Mouse (Mus musculus) G1E (cell line): Measurements from ENCODE around the gene Foxi2. TPM values are rescaled to one million over a fixed set of nuclear protein-coding genes. Genes with fewer than 3 reads are reported as not detected.

Experiments
- ATAC-seq: 2 replicates; pipeline ENCODE4 v1.8.0; 2016; ENCODE audit warnings: mild to moderate bottlenecking; ENCODE audit not compliant: insufficient number of reproducible peaks, poor library complexity, low FRiP score, severe bottlenecking; ENCODE audit errors: extremely low read depth
- DNase-seq: peaks from one replicate; pipeline ENCODE4 v3.0.0; 2012; ENCODE audit warnings: low spot score
- H3K27me3 ChIP-seq: 2 replicates; pipeline ENCODE4 v1.6.1; 2012; ENCODE audit warnings: mild to moderate bottlenecking, low read length, inconsistent platforms; ENCODE audit not compliant: insufficient read depth
- H3K36me3 ChIP-seq: replicated peaks from 2 replicates; pipeline ENCODE3; 2012; ENCODE audit warnings: mild to moderate bottlenecking, inconsistent platforms
- H3K4me1 ChIP-seq: 2 replicates; pipeline ENCODE4 v1.6.1; 2012; ENCODE audit warnings: low read depth, low read length, inconsistent platforms, mixed read lengths; ENCODE audit not compliant: insufficient read depth
- H3K4me3 ChIP-seq: 2 replicates; pipeline ENCODE4 v1.5.1; 2012; ENCODE audit warnings: low read depth, mild to moderate bottlenecking, inconsistent platforms, low read length, moderate library complexity, mixed read lengths
- H3K9me3 ChIP-seq: replicated peaks from 2 replicates; pipeline ENCODE4 v1.6.1; 2012; ENCODE audit warnings: inconsistent platforms
- CTCF ChIP-seq: IDR thresholded peaks from 2 replicates; pipeline ENCODE4 v1.5.1; 2012; ENCODE audit warnings: low read depth, low read length, inconsistent platforms, mixed read lengths
- GATA1 ChIP-seq: IDR thresholded peaks from 2 replicates; pipeline ENCODE4 v1.6.1; 2012; ENCODE audit warnings: borderline replicate concordance, low read length, inconsistent platforms, mixed read lengths
- GATA2 ChIP-seq: IDR thresholded peaks from 2 replicates; pipeline ENCODE4 v1.6.1; 2012; ENCODE audit warnings: low read depth, low read length, inconsistent platforms, borderline replicate concordance
- POLR2AphosphoS5 ChIP-seq: IDR thresholded peaks from 2 replicates; pipeline ENCODE4 v1.6.1; 2012; ENCODE audit warnings: low read depth, low read length, inconsistent platforms; ENCODE audit not compliant: insufficient replicate concordance
- TAL1 ChIP-seq: conservative IDR thresholded peaks from 2 replicates; pipeline ENCODE4 v1.6.1; 2012; ENCODE audit warnings: low read depth, low read length, inconsistent platforms, mixed read lengths
- polyA plus RNA-seq: library from polyadenylated mRNA; stranded (reverse); fragments of >175 nt; gene quantifications from 2 replicates; pipeline ENCODE4 v1.2.3, GENCODE M21; 2012
- total RNA-seq, 2 experiments: library from RNA; stranded (forward) in 1 of 2; stranded (reverse) in 1 of 2; fragments of 200-1000 nt in 1 of 2; fragments of >200 nt in 1 of 2; fragmentation: Nextera tagmentation in 1 of 2; gene quantifications; 2 replicates each; pipeline ENCODE4 v1.2.3; 2014 to 2017

The Foxi2 gene
- not detected in 2 replicates for total RNA-seq (2014; fragmentation: Nextera tagmentation)
- 0.27 TPM in 1 of 2 replicates, not detected in the other for total RNA-seq (2017)
- polyA plus RNA-seq, result not detected in 2 replicates

DNA sequence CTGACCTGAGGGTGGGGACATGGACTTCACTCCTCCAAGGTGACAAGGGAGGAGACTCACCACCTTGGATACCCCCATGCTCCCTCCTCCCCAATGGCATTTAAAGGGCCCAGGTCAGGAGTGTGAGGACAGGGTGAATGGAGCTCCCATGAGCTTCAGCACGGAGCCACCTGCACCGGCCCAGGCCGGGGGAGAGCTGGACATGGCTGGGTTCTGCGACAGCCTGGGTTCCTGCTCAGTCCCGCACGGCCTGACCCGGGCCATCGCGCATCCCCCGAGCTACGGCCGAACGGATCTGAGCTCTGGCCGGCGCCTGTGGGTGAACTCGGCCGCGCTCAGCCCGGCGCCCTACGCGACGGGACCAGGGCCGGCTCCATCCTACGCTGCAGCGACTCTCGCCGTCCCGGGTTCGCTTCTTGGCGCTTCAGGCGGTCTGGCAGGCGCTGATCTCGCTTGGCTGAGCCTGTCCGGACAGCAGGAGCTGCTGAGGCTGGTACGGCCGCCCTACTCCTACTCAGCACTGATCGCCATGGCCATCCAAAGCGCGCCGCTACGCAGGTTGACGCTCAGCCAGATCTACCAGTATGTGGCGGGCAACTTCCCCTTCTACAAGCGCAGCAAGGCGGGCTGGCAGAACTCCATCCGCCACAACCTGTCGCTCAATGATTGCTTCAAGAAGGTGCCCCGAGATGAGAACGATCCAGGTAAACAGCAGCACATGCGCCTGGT, at the start of gene Foxi2:
Gene Foxi2 (plus strand): TSS at position 72 of the 729 bp plus-strand sequence.
- DNase-seq, result no peak
- H3K4me1 ChIP-seq, result no peaks in the 10 kb centered on the region
- H3K9me3 ChIP-seq, result peaks cover 13% of the 10 kb centered on the region
- H3K36me3 ChIP-seq, result no peaks in the 10 kb centered on the region
- no peak for ATAC-seq
- TF ChIP-seq POLR2AphosphoS5, result no peak
- no peak for TF ChIP-seq GATA1
- TF ChIP-seq CTCF, result no peak
- no peak for TF ChIP-seq TAL1
- no peak for TF ChIP-seq GATA2
- H3K27me3 ChIP-seq, result no peaks in the 10 kb centered on the region; the same call in 1 of the 2 replicates
- no peak within 1 kb of the TSS for H3K4me3 ChIP-seq

DNA sequence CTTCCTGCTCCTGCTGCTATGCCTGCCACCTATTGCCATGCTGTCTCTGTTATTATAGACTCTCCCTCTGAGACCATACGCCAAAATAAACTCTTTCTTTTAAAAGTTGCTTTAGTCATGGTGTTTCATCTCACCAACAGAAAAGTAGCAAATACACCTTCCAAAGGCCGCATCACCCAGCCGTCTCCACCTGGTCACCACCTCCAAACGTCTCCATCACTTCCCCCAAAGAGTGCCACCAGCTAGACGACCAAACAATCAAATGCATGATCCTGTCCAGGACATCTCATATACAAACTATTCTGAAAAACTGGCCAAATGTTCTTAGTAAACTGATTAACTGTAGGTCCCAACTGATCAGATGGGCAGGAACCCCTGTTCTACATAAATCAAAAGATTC, 45.5 kb upstream of the Foxi2 start:
- DNase-seq (no peak), ATAC-seq (no peak)
- H3K4me3 ChIP-seq, result no peak overlapping the region
- no peaks in the 10 kb centered on the region for H3K4me1 ChIP-seq
- H3K9me3 ChIP-seq, result peaks cover 9% of the 10 kb centered on the region
- TF ChIP-seq GATA1, result no peak
- no peak for TF ChIP-seq CTCF
- TF ChIP-seq GATA2, result no peak
- no peak for TF ChIP-seq POLR2AphosphoS5
- no peak for TF ChIP-seq TAL1
- no peaks in the 10 kb centered on the region for H3K36me3 ChIP-seq
- H3K27me3 ChIP-seq, result no peaks in the 10 kb centered on the region

DNA sequence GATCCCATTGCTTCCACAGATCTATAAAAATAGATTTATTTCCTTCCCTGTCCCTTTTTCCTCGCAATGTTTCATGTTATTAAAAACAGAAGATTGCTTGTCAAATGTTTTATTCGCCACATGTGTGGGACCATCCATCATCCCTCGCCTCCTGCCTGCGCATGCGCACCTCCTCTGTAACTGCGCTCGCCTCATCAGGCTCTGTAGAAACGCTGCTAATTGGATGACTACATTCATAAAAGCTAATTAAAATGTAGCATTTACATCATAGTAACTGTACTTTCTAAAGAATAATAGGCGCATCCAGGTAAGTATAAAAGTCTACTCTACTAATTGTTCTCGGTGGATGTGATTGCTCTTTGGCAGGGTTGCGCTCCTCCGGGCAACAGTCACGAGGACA, 34.1 kb upstream of the Foxi2 start:
- TF ChIP-seq POLR2AphosphoS5 (no peak), GATA2 (no peak), GATA1 (no peak), TAL1 (no peak), CTCF (no peak)
- ATAC-seq, result no peak
- Histone ChIP-seq H3K9me3 (peaks cover 31% of the 10 kb centered on the region), H3K4me3 (no peak overlapping the region), H3K27me3 (no peaks in the 10 kb centered on the region), H3K4me1 (no peaks in the 10 kb centered on the region), H3K36me3 (no peaks in the 10 kb centered on the region)
- DNase-seq, result no peak

DNA sequence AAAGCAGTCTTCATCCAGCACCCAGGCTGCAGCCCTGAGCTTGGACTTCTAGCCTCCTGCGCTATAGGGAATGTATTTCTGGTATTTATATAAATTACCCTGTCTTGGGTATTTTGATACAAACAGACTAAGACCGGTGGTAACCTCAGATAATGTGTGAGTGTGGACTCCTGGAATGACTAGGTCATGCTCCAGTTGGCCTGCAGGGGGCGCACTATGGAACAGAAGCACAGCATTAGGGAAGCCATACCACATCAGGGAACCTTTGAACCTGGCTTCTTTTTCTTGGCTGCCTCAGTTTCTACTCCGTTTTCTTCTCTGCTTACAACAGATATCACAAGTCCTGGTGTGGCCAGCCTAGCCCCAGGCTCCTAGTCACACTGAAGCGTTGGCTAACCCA, 33.2 kb upstream of the Foxi2 start:
- Histone ChIP-seq H3K4me3 (no peak overlapping the region), H3K27me3 (no peaks in the 10 kb centered on the region), H3K36me3 (no peaks in the 10 kb centered on the region), H3K4me1 (no peaks in the 10 kb centered on the region), H3K9me3 (peaks cover 30% of the 10 kb centered on the region)
- DNase-seq (no peak), ATAC-seq (no peak)
- no peak for TF ChIP-seq TAL1
- no peak for TF ChIP-seq POLR2AphosphoS5
- TF ChIP-seq GATA2, result no peak
- TF ChIP-seq GATA1, result no peak
- no peak for TF ChIP-seq CTCF

DNA sequence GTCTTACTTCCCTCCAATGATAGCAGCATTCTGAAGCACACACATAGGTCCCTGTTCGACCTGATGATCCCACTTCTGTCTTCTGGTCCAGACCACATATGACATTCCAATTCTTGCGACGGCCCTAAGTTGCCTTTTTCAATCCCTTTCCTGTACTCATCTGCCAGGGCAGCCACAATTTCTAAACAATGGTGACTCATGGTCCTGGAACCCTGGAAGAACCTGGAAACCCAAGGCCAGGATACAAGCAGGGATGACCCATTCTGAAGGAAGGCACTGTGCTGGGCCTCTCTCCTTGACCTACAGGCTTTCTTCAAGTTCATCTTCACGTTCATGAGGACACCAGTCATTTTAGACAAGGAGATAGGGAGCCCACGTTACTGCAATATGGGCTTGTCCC, 31.8 kb upstream of the Foxi2 start:
- no peak for ATAC-seq
- no peaks in the 10 kb centered on the region for H3K27me3 ChIP-seq
- no peak overlapping the region for H3K4me3 ChIP-seq
- no peaks in the 10 kb centered on the region for H3K36me3 ChIP-seq
- H3K9me3 ChIP-seq, result peaks cover 26% of the 10 kb centered on the region
- TF ChIP-seq GATA1, result no peak
- no peak for TF ChIP-seq TAL1
- TF ChIP-seq POLR2AphosphoS5, result no peak
- TF ChIP-seq GATA2, result no peak
- no peak for TF ChIP-seq CTCF
- no peaks in the 10 kb centered on the region for H3K4me1 ChIP-seq
- DNase-seq, result no peak

DNA sequence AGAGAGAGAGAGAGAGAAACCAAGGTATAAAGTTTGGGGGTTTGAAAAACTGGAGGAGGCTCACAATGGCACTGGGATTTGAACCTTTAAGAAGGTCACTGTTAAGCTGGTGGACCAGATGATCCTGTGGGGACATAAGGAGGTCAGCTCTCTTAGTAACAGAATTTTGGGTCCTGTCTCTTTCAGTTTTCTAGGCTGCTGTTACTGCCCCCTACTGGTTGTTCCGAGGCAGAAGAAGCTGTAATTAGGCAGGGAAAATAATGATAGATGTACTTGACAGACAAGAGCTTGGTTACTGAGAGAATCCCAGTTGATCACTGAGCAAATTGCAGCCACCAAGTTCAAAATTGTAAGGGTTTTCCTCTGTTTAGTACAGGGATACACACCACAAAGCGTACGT, 21.1 kb upstream of the Foxi2 start:
- Histone ChIP-seq H3K4me3 (no peak overlapping the region), H3K27me3 (no peaks in the 10 kb centered on the region), H3K4me1 (no peaks in the 10 kb centered on the region), H3K9me3 (0 out of 2 replicates have a peak, but pooled peaks cover 3% of the 10 kb centered on the region), H3K36me3 (no peaks in the 10 kb centered on the region)
- DNase-seq (no peak), ATAC-seq (no peak)
- TF ChIP-seq CTCF, result no peak
